Mouse (Mus musculus) adipose tissue, adult 10 weeks (tissue): ENCODE measurements around the gene Spa17. TPM values are rescaled to one million over a fixed set of nuclear protein-coding genes. Genes with fewer than 3 reads are reported as not detected.

Experiments used
- polyA plus RNA-seq: library from polyadenylated mRNA; stranded (reverse); fragments of 350-450 nt; fragmentation: Illumina TruSeq; extraction: RNeasy Lipid Tissue Mini Kit (QIAGEN cat#74804); gene quantifications from one replicate; pipeline ENCODE4 v1.2.3, GENCODE M21; 2014; ENCODE audit warnings: low read depth, low replicate concordance

Gene Spa17
- 56.0 TPM for polyA plus RNA-seq

GRCm38 (mm10) chr9:37613182-37613910 is at the start of gene Spa17:
TSS of gene Spa17 (minus strand) at chr9:37613722.

GRCm38 (mm10) chr9:37656931-37657481 is 43.5 kb upstream of the Spa17 start, which contains the start of gene Tbrg1:
TSS of gene Tbrg1 (minus strand) at chr9:37657312.

GRCm38 (mm10) chr9:37554838-37555748 is 58.4 kb downstream of the Spa17 start, which contains the start of gene Siae:
TSS of gene Siae (plus strand) at chr9:37555698.

Other genes with a start within 250 kb of the Spa17 start
- gene Hepacam, start 246.4 kb downstream of the Spa17 start, polyA plus RNA-seq, result 0.82 TPM
- 18.7 TPM for gene Robo4, start 211.8 kb downstream of the Spa17 start, polyA plus RNA-seq
- gene Robo3, start 180.5 kb downstream of the Spa17 start, polyA plus RNA-seq, result 0.20 TPM
- 23.1 TPM for gene Msantd2, start 124.4 kb downstream of the Spa17 start, polyA plus RNA-seq
- gene Esam, start 85.6 kb downstream of the Spa17 start, polyA plus RNA-seq, result 53.7 TPM
- 14.4 TPM for gene Vsig2, start 74.5 kb downstream of the Spa17 start, polyA plus RNA-seq
- gene Nrgn, start 60.8 kb downstream of the Spa17 start, polyA plus RNA-seq, result 21.5 TPM
- 19.3 TPM for gene Siae, start 58.0 kb downstream of the Spa17 start, polyA plus RNA-seq
- gene Tbrg1, start 43.6 kb upstream of the Spa17 start, polyA plus RNA-seq, result 84.2 TPM
- not detected for gene Panx3, start 55.5 kb upstream of the Spa17 start, polyA plus RNA-seq
- gene Olfr160, start 102.5 kb upstream of the Spa17 start, polyA plus RNA-seq, result not detected
- not detected for gene Olfr874, start 131.4 kb upstream of the Spa17 start, polyA plus RNA-seq
- gene Olfr875, start 158.1 kb upstream of the Spa17 start, polyA plus RNA-seq, result not detected
- gene Olfr876, start 189.3 kb upstream of the Spa17 start, polyA plus RNA-seq, result not detected
- not detected for gene Olfr877, start 240.5 kb upstream of the Spa17 start, polyA plus RNA-seq